Mouse (Mus musculus): ENCODE results near the gene Gaa. TPM values are rescaled to one million over a fixed set of nuclear protein-coding genes. Genes with fewer than 3 reads are reported as not detected.

Gene Gaa
- total and polyA plus RNA-seq, 2 experiments from 2014 or later = 128 to 223 TPM

- H3K9ac ChIP-seq (replicated peaks; ENCODE audit: low read length) = no peak overlapping the region; the same call in 1 of the 2 replicates
- peak overlapping the region; percentile 93 for H3K4me2 ChIP-seq (ENCODE audit: low read depth, low read length)
- DNase-seq (ENCODE audit: low spot score) (no peak), ATAC-seq (no peak)
- peaks cover 5% of the 10 kb centered on the region for H3K4me1 ChIP-seq (ENCODE audit: insufficient read depth, low read length)
- TF ChIP-seq CTCF (IDR thresholded peaks at IDR 0.05; ENCODE audit: low read depth) = no peak
- H3K9me3 ChIP-seq (ENCODE audit: low read length) = no peaks in the 10 kb centered on the region
- no peak overlapping the region; the same call in 1 of the 2 replicates for H3K4me3 ChIP-seq (ENCODE audit: low read length)
- peaks cover 4% of the 10 kb centered on the region; the same call in 1 of the 2 replicates for H3K36me3 ChIP-seq (ENCODE audit: insufficient read depth, low read length)
- H3K27me3 ChIP-seq (ENCODE audit: insufficient read depth, low read length) = no peaks in the 10 kb centered on the region
- H3K27ac ChIP-seq = peak overlapping the region; percentile 98; the same call in 1 of the 2 replicates
- 26% methylated on average over 2 of the region's 2 CpGs for WGBS
Observed at GRCm38 (mm10) chr11:119300986-119301385, 33.3 kb downstream of the Gaa start.

- H3K27ac ChIP-seq = no peak overlapping the region
- H3K4me1 ChIP-seq (ENCODE audit: insufficient read depth, low read length) = no peaks in the 10 kb centered on the region; the same call in 1 of the 2 replicates
- DNase-seq (ENCODE audit: low spot score) (peak; percentile 76), ATAC-seq (peak; percentile 44; the same call in 1 of the 2 replicates)
- no peaks in the 10 kb centered on the region for H3K9me3 ChIP-seq (ENCODE audit: low read length)
- TF ChIP-seq CTCF (IDR thresholded peaks at IDR 0.05; ENCODE audit: low read depth) = peak; percentile 90
- no peak overlapping the region for H3K9ac ChIP-seq (replicated peaks; ENCODE audit: low read length)
- H3K36me3 ChIP-seq (ENCODE audit: insufficient read depth, low read length) = no peaks in the 10 kb centered on the region
- no peak overlapping the region for H3K4me2 ChIP-seq (ENCODE audit: low read depth, low read length)
- WGBS = 37% methylated on average over 16 of the region's 16 CpGs
- H3K4me3 ChIP-seq (ENCODE audit: low read length) = no peak overlapping the region
- H3K27me3 ChIP-seq (ENCODE audit: insufficient read depth, low read length) = no peaks in the 10 kb centered on the region
Observed at GRCm38 (mm10) chr11:119304904-119305712, 37.4 kb downstream of the Gaa start.

DNA sequence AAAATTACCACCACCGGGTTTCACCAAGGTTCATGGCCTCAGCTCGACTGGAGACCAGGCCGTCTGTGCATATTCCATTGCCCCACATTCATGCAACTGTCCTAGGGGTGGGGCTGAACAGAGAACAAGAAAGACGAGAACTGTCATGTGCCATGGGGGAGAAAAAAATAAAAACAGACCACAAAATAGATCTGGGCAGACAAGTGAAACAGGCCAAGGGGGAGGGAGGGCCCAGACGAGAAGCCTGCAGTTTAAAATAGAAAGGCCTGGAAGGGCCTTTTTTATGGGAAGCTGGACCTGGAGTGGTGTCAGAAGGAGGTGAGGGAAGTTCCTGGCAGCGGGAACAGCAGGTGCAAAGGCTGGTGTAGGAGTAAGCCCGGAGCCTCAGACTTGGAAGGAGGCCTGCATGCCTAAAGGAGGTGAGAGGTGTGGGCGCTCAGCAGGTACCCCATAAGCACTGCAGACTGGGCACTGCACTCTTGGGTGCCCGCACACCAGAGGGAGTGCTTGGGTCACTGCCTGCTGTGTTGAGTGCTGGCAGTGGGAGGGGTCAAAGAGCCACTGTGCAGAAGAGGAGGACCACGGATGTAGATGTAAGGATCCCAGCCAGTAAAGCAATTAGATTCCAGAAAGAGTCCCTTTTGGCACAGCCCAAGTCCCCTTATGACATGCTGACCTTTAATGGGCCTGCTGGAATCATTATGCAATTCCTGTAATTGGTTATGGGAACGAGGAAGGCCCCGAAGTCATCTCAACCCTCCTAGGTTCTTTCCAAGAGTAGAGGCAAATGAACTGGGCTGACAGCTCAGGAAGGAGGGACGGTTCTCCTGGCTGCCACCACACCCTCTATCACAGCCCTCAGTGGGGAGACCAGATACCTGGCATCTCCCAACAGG is 39.3 kb downstream of the Gaa start:
- H3K9me3 ChIP-seq (ENCODE audit: low read length) = no peaks in the 10 kb centered on the region
- no peak overlapping the region for H3K9ac ChIP-seq (replicated peaks; ENCODE audit: low read length)
- 57% methylated on average over 13 of the region's 13 CpGs for WGBS
- no peak overlapping the region for H3K4me3 ChIP-seq (ENCODE audit: low read length)
- no peaks in the 10 kb centered on the region for H3K27me3 ChIP-seq (ENCODE audit: insufficient read depth, low read length)
- no peaks in the 10 kb centered on the region for H3K4me1 ChIP-seq (ENCODE audit: insufficient read depth, low read length)
- no peak for DNase-seq (ENCODE audit: low spot score)
- TF ChIP-seq CTCF (IDR thresholded peaks at IDR 0.05; ENCODE audit: low read depth) = no peak
- no peak overlapping the region for H3K4me2 ChIP-seq (ENCODE audit: low read depth, low read length)
- no peak overlapping the region for H3K27ac ChIP-seq
- no peaks in the 10 kb centered on the region for H3K36me3 ChIP-seq (ENCODE audit: insufficient read depth, low read length)
- ATAC-seq = no peak

DNA sequence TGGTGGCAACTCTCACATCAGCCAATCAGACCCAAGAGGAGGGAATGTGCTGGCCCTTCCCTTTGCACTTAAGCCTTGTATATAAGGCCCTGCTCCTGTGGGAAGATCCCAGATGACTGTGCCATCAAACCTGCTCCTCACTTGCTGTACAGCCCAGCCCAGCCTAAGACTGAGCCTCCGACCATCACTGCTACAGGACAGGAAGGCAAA is 39.9 kb downstream of the Gaa start, which contains the start of gene Card14:
TSS of gene Card14 (plus strand) at position 111 of the 210 bp plus-strand sequence.
- TF ChIP-seq CTCF (IDR thresholded peaks at IDR 0.05; ENCODE audit: low read depth) = no peak
- ATAC-seq (no peak), DNase-seq (ENCODE audit: low spot score) (no peak)
- Histone ChIP-seq H3K4me1 (ENCODE audit: insufficient read depth, low read length) (no peaks in the 10 kb centered on the region), H3K27ac (no peak within 1 kb of the TSS), H3K4me2 (ENCODE audit: low read depth, low read length) (no peak within 1 kb of the TSS), H3K9me3 (ENCODE audit: low read length) (no peaks in the 10 kb centered on the region), H3K4me3 (ENCODE audit: low read length) (no peak within 1 kb of the TSS), H3K9ac (replicated peaks; ENCODE audit: low read length) (no peak within 1 kb of the TSS), H3K36me3 (ENCODE audit: insufficient read depth, low read length) (no peaks in the 10 kb centered on the region), H3K27me3 (ENCODE audit: insufficient read depth, low read length) (no peaks in the 10 kb centered on the region)
- 65% methylated on average over 1 of the region's 1 CpGs for WGBS

DNA sequence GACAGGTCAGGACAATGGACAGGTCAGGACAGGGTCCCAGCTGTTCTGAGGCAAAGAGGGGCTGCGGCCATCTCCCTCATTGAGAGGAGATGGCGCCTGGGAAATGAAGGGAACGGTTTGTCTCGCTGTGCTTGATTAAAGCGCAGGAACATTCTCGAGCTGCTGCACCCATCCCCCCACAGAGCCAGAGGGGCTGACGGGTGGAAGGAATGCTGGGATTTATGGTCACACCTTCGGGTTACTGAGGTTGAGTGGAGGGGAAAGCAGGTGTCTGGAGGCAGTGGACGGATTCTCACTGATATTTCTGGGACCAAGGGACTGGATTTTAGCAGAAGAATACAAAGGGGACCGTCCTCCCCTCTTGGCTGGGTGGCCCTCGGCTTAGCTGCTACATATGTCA is 40.2 kb downstream of the Gaa start:
- H3K36me3 ChIP-seq (ENCODE audit: insufficient read depth, low read length) = no peaks in the 10 kb centered on the region
- ATAC-seq (no peak), DNase-seq (ENCODE audit: low spot score) (no peak)
- no peak overlapping the region for H3K9ac ChIP-seq (replicated peaks; ENCODE audit: low read length)
- no peak overlapping the region for H3K4me3 ChIP-seq (ENCODE audit: low read length)
- no peaks in the 10 kb centered on the region for H3K4me1 ChIP-seq (ENCODE audit: insufficient read depth, low read length)
- H3K4me2 ChIP-seq (ENCODE audit: low read depth, low read length) = no peak overlapping the region
- TF ChIP-seq CTCF (IDR thresholded peaks at IDR 0.05; ENCODE audit: low read depth) = no peak
- H3K27me3 ChIP-seq (ENCODE audit: insufficient read depth, low read length) = no peaks in the 10 kb centered on the region
- H3K9me3 ChIP-seq (ENCODE audit: low read length) = no peaks in the 10 kb centered on the region
- no peak overlapping the region for H3K27ac ChIP-seq
- WGBS = 31% methylated on average over 11 of the region's 11 CpGs

DNA sequence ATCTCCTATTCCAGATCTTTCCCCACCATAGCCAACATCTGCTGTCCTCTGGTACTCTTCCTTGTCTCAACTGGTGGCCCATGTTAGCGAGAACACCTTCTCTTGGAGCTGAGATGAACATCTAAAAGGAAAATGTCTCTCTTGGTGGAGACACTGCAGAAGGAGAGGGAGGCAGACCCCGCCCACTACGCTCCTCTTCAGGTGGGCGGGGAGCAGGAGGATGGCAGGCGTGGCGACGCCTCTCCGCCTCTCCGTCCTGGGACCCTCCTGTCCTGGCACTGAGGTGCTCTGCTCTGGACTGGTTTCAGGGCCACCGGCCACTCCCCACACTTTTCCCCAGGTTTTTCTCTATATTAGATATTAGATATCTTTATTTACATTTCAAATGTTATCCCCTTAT is 42.9 kb downstream of the Gaa start:
- ATAC-seq = no peak
- DNase-seq (ENCODE audit: low spot score) = no peak
- WGBS = 24% methylated on average over 10 of the region's 10 CpGs
- H3K4me1 ChIP-seq (ENCODE audit: insufficient read depth, low read length) = no peaks in the 10 kb centered on the region
- no peak overlapping the region for H3K9ac ChIP-seq (replicated peaks; ENCODE audit: low read length)
- TF ChIP-seq CTCF (IDR thresholded peaks at IDR 0.05; ENCODE audit: low read depth) = no peak
- H3K36me3 ChIP-seq (ENCODE audit: insufficient read depth, low read length) = no peaks in the 10 kb centered on the region
- no peaks in the 10 kb centered on the region for H3K27me3 ChIP-seq (ENCODE audit: insufficient read depth, low read length)
- H3K4me2 ChIP-seq (ENCODE audit: low read depth, low read length) = no peak overlapping the region
- no peak overlapping the region for H3K4me3 ChIP-seq (ENCODE audit: low read length)
- no peak overlapping the region for H3K27ac ChIP-seq
- H3K9me3 ChIP-seq (ENCODE audit: low read length) = no peaks in the 10 kb centered on the region
